Mouse (Mus musculus) cerebellum, adult 8-10 months (tissue): ENCODE measurements at regions not wholly inside any gene's neighbourhood (a gene's known extent, or its start where the extent isn't known, plus 50 kb on each side); places are given as distances from the start of the nearest gene placed in this dataset.
A peak's percentile ranks its signal among the peaks of the same experiment; 100 is the strongest.

ENCODE experiments used
- DNase-seq: peaks from one replicate; pipeline ENCODE4 v3.0.0; 2022

- DNase-seq, result no peak
Observed at GRCm38 (mm10) chr6:14298167-14298566, 426.8 kb upstream of the 2610001J05Rik start.

GRCm38 (mm10) chr6:14297428-14297827 is 426.1 kb upstream of the 2610001J05Rik start:
- DNase-seq, result no peak

DNA sequence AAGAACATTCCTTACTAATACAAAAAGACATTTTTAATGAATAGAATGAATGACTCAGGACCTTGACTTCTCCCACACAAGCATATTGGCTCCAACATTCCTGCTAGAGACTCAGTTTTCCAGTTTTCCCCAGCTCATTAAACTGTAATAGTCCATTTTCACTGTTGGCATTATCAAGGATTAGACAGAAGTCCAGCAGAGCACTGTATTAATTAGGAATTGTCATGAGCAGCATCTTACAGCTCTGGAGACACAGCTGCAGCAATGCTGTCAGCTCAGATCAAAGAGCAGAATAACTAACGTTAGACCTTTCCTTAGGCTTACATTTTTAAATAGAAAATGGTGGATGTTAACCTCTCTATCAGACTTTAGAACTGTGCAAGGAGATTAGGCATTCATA is 419.5 kb upstream of the 2610001J05Rik start:
- no peak for DNase-seq

DNA sequence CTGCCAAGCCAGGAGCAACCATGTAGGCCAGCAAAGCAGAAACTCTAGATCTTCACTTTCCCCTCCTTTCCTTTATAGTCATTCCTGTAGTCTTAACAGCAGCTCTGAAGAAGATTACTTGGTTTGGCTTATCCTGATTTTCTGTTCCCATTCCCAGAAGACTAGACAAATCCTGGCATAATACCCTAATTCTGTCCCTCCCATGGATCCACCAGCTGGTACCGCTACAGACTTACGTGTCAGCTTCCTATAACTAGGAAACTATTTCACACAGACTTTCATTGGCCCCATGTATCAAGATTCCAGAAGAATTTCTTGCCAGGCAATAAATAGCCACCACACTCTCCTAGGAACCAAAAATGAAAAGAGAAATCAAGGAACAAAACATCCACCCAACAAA is 410.2 kb upstream of the 2610001J05Rik start:
- DNase-seq, result peak; percentile 11

DNA sequence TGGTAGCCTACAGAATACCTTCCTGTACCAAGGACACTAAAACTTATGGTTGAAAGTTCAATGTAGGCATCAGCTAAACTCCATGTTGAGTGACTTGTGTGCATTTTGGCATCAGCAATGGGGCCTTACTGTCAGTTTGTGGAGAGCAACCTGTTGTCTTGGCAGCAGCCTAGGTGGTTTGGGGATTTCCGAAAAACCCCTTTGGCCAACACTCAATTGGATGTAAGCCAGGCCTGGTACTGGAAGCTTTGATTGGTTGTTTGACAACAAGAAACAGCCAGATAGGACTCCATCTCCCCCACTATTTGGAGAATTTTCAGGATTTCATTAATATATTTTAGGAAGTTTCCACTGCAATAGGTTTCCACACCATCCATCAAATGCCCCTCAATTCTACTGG is 390.6 kb upstream of the 2610001J05Rik start:
- DNase-seq, result no peak

DNA sequence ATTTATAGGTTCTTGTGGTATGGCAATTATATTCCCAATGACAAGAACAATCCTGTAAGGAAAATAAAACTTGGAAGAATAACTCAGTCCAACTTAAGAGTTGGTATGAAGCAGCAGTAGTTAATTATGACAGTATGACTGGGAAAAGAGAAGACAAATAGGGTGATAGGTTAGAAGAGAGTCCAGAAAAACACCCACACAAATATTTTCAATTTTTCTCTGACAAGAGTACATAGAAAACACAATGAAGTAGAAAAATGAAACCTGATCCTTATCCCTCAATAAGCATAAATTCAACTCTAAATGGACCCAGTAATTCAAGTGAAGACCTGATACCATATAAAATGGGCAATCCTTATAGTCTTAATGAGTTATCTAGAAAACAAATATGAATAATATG is 369.0 kb upstream of the 2610001J05Rik start:
- DNase-seq, result no peak

DNA sequence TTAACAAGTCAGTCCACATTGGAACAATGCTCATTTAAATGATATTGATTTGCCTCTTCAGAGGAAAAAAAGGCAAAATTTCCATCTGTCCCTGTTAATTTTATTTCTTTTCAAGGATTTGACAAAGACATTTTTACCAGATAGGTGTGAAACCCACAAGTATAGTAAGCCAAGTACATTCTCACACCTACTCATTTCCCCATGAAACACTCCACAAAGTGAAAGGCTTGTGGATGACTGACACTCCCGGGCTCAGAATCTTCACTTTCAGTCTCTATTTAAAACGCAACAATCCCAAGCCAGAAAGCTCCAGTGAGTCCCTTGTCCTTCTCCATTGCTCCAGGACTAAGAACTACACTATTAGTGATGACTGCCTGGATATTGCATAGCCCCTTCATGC is 367.8 kb upstream of the 2610001J05Rik start:
- DNase-seq, result no peak

- no peak for DNase-seq
Observed at GRCm38 (mm10) chr6:14230823-14231222, 359.5 kb upstream of the 2610001J05Rik start.

- peak; percentile 43 for DNase-seq
Observed at GRCm38 (mm10) chr6:14207509-14207908, 336.2 kb upstream of the 2610001J05Rik start.

DNA sequence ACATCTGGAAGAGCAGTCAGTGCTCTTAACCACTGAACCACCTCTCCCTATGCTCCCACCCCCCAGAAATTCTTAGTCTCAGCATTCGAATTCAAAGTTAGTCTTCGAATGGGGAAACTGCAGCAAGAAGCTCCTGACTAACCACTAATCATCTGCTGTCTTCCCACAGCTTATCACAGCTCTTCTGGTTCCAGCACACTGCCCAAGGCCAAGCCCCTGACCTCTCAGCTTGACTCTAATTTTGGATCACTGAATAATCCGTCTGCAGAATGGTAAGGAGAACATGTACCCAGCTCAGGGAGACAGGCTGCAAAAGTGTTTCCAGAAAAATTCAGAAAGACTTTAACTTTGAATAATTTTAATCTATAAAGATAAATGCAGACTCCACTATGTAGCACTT is 325.8 kb upstream of the 2610001J05Rik start:
- no peak for DNase-seq

DNA sequence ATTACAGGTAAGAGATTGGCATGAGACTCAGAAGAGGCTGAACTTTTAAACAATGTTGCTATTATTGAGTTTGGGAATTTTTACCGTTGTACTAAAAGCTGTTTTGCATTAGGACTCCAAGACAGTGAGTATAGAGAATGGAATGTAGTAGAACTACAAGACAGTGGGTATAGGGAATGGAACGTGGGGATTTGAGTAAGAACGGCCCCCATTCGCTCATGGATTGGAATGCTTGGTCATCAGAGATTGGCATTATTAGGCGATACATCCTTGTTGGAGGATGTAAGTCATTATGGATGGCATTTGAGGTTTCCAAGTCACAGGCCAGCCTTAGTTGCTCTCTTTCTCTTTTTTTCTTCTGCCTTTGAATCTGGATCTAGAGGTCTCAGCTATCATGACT is 324.0 kb upstream of the 2610001J05Rik start:
- no peak for DNase-seq

DNA sequence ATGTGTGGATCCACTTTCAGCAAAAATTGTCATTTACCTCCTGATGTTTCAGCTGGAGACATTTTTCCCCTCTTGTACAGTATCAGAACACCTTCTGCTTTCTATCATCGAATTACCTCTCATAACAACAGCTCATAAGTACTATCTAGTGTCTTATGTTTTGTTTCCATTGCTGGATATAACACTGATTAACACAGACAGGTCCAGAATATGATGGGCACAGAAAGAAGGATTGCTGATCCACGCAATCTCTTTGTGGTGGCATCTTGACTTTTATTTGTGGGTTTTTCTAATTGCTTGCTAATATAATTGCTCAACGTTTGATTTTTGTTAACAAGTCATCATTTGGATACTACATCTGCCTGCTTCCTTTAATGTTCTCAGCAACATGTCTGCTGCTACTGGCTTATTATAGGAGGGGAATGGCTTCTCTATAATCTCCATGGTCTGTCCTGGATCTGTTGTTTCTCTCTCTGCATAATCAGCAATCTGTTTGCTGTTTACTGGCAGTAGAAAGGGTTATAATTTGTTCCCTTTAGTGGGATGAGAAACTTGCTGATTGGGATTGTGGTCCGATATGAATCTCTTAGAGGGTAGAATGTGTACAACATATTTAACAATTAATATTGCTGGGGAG is 320.2 kb upstream of the 2610001J05Rik start:
- no peak for DNase-seq

GRCm38 (mm10) chr6:14185921-14186420 is 314.7 kb upstream of the 2610001J05Rik start:
- no peak for DNase-seq

GRCm38 (mm10) chr6:14147370-14147769 is 276.1 kb upstream of the 2610001J05Rik start:
- no peak for DNase-seq

DNA sequence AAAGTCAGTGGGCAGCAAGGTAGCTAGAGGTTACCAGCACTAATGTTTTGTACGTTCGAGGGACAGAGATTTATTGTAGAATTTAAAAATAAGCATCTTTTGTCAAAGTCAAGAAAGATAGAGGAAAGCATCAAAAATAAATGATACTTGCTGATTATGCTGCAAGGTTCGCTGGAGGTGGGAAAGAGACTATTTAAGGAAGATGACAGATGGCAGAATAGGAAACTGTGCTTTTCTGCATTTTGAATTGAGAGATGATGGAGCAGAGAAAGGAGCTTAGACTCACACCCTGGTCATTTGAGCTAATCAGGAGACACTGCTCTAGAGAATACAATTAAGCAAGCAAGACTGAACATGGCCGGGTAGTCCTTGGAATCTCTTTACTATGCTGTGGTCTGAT is 275.1 kb upstream of the 2610001J05Rik start:
- DNase-seq, result no peak

GRCm38 (mm10) chr6:14142107-14142751 is 270.9 kb upstream of the 2610001J05Rik start:
- no peak for DNase-seq

DNA sequence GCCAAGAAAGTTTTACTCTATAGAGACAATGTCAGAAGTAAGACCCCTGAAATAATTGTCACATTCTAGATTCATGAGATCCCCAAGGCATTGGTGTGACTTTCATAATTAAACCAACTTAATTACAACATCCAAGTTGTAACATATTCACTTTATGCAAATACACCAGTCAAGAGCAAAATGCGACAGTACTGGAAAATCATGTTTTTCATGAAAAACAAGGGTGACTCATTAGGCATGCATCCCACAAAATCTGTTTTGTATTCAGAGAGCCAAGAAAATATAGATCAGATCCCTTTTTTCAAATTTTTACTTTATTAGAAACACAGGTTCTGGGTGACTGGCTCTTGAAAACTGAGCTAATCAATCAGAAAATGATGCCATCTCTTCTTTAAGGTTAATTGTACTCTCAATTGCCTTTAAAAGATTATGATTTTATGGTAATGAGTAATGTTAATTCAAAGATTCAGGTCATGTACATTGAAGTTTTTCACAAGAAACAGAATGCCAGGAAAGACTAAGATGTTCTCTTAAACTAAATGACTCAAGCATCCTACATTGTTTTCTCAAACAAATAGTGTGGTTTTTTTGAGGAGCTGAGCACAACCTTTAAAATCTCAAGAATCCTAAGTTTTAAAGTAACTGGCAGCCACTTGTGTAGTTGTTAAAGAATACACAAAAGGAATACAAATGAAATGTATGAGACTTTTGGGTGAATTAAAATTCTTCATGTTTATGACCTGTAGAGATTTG is 259.2 kb upstream of the 2610001J05Rik start:
- DNase-seq, result no peak

GRCm38 (mm10) chr6:14129394-14129793 is 258.1 kb upstream of the 2610001J05Rik start:
- no peak for DNase-seq

- DNase-seq, result no peak
Observed at GRCm38 (mm10) chr6:14122311-14122710, 251.0 kb upstream of the 2610001J05Rik start.

- no peak for DNase-seq
Observed at GRCm38 (mm10) chr6:14121479-14121878, 250.2 kb upstream of the 2610001J05Rik start.

DNA sequence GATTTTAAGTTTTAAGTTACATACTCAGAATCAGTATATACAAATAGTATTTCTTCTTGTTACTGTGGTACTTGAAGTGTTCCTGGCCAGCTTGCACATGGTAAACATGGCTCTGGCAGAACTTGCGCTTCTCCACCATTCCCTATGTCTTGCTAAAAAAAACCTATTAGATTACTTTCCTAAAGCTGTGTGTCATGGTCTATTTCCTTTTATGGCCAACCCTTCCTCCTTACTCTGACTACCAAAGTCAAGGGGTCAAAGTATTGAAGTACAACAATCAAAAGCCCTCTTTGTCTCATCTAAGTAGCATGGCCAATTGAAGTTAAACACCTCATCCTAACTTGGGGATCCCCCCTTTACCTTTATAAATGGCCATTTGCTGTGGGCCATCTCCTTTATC is 223.6 kb upstream of the 2610001J05Rik start:
- DNase-seq, result no peak

GRCm38 (mm10) chr6:14081884-14082283 is 210.6 kb upstream of the 2610001J05Rik start:
- DNase-seq, result no peak

- DNase-seq, result no peak
Observed at GRCm38 (mm10) chr6:14063735-14064134, 192.4 kb upstream of the 2610001J05Rik start.

DNA sequence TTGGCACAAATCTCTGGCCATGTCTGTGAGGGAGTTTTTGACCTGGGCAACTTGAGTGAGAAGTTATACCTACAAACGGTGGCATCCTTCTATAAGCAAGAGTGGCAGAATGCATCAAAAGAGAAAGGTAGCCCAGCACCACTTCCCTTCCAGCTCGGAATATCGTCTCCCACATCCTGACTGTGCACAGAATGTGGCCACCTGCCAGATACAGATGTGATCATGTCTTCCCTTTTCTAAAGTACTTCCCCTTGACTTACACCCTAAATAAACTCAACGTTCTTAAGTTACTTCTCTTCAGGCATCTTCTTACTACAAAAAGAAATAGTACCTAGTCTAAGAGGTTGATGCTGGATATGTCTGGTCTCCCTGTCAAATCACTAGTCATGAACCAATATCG is 175.2 kb upstream of the 2610001J05Rik start:
- DNase-seq, result no peak
